Mouse (Mus musculus) liver, adult 2 months (tissue): ENCODE measurements around the gene Chn2. TPM values are rescaled to one million over a fixed set of nuclear protein-coding genes. Genes with fewer than 3 reads are reported as not detected.

Source experiments
- DNase-seq: peaks from one replicate; pipeline ENCODE4 v3.0.0-alpha.2; 2011; ENCODE audit warnings: low read depth, low spot score; ENCODE audit errors: extremely low read depth
- H3K27ac ChIP-seq: fragments of 200-500 bp; replicated peaks from 2 replicates; pipeline ENCODE4 v1.5.1; 2012; ENCODE audit warnings: low read depth, mild to moderate bottlenecking, control low read depth, inconsistent platforms, low read length; ENCODE audit not compliant: insufficient read depth
- H3K27me3 ChIP-seq: fragments of 200-500 bp; 2 replicates; pipeline ENCODE4 v1.6.1; 2012; ENCODE audit warnings: mild to moderate bottlenecking, moderate library complexity, low read length, inconsistent platforms; ENCODE audit not compliant: control insufficient read depth, insufficient read depth
- H3K36me3 ChIP-seq: fragments of 200-500 bp; 2 replicates; pipeline ENCODE4 v1.6.1; 2012; ENCODE audit warnings: low read length, inconsistent platforms; ENCODE audit not compliant: control insufficient read depth, insufficient read depth
- H3K4me1 ChIP-seq: fragments of 200-500 bp; 2 replicates; pipeline ENCODE4 v1.6.1; 2011; ENCODE audit warnings: low read length; ENCODE audit not compliant: control insufficient read depth, insufficient read depth
- H3K4me3 ChIP-seq: fragments of 200-500 bp; 2 replicates; pipeline ENCODE4 v1.5.1; 2011; ENCODE audit warnings: low read depth, mild to moderate bottlenecking, control low read depth, low read length, moderate library complexity; ENCODE audit not compliant: insufficient read depth
- H3K79me2 ChIP-seq: fragments of 200-500 bp; 2 replicates; pipeline ENCODE4 v1.6.1; 2012; ENCODE audit warnings: inconsistent platforms, mild to moderate bottlenecking, low read length, moderate library complexity; ENCODE audit not compliant: control insufficient read depth, insufficient read depth
- H3K9ac ChIP-seq: fragments of 200-500 bp; 2 replicates; pipeline ENCODE4 v1.6.1; 2012; ENCODE audit warnings: low read depth, mild to moderate bottlenecking, control low read depth, inconsistent platforms, low read length
- CTCF ChIP-seq: fragments of 200-500 bp; IDR thresholded peaks from 2 replicates; pipeline ENCODE4 v1.5.1; 2011; ENCODE audit warnings: low read depth, low read length, control low read depth
- POLR2A ChIP-seq: fragments of 200-500 bp; IDR thresholded peaks from 2 replicates; pipeline ENCODE4 v1.6.1; 2011; ENCODE audit warnings: low read length, control low read depth; ENCODE audit not compliant: insufficient read depth; ENCODE audit errors: extremely low read depth
- WGBS: fragments of 180-500 bp; shearing (Covaris S2); methylation state at CpG from one replicate; pipeline ENCODE4 v1.1.7; 2018; 5-methylcytosine and 5-hydroxymethylcytosine counted together
- polyA plus RNA-seq: library from polyadenylated mRNA; depleted of rRNA; stranded (reverse); fragments of >200 nt; gene quantifications from 2 replicates; pipeline ENCODE4 v1.2.3, GENCODE M21; 2012
- total RNA-seq: library from RNA; depleted of rRNA; stranded (reverse); fragments of >200 nt; gene quantifications from 2 replicates; pipeline ENCODE4 v1.2.3, GENCODE M21; 2014

Chn2 gene
- total and polyA plus RNA-seq, 2 experiments = 37.3 to 46.2 TPM

GRCm38 (mm10) chr6:54158317-54158716, 119.0 kb downstream of the Chn2 start:
- Histone ChIP-seq H3K79me2 (peaks cover 27% of the 10 kb centered on the region; the same call in 1 of the 2 replicates), H3K27me3 (no peaks in the 10 kb centered on the region), H3K36me3 (no peaks in the 10 kb centered on the region), H3K27ac (no peak overlapping the region), H3K4me1 (peaks cover 2% of the 10 kb centered on the region; the same call in 1 of the 2 replicates), H3K9ac (no peak overlapping the region), H3K4me3 (no peak overlapping the region)
- WGBS = 55% methylated on average over 3 of the region's 3 CpGs
- TF ChIP-seq POLR2A = no peak
- no peak for TF ChIP-seq CTCF
- DNase-seq = no peak

- Histone ChIP-seq H3K79me2 (peaks cover 16% of the 10 kb centered on the region; the same call in 1 of the 2 replicates), H3K4me3 (no peak overlapping the region), H3K4me1 (peaks cover 2% of the 10 kb centered on the region; the same call in 1 of the 2 replicates), H3K27me3 (no peaks in the 10 kb centered on the region), H3K9ac (no peak overlapping the region), H3K27ac (no peak overlapping the region), H3K36me3 (no peaks in the 10 kb centered on the region)
- 100% methylated on average over 3 of the region's 3 CpGs for WGBS
- TF ChIP-seq POLR2A (no peak), CTCF (no peak)
- no peak for DNase-seq
Observed at GRCm38 (mm10) chr6:54160677-54161076, 121.3 kb downstream of the Chn2 start.

- 93% methylated on average over 3 of the region's 3 CpGs for WGBS
- no peak for DNase-seq
- Histone ChIP-seq H3K4me3 (no peak overlapping the region), H3K36me3 (no peaks in the 10 kb centered on the region), H3K9ac (no peak overlapping the region), H3K27me3 (no peaks in the 10 kb centered on the region), H3K27ac (no peak overlapping the region), H3K79me2 (peaks cover 19% of the 10 kb centered on the region; the same call in 1 of the 2 replicates), H3K4me1 (peaks cover 2% of the 10 kb centered on the region; the same call in 1 of the 2 replicates)
- TF ChIP-seq POLR2A (no peak), CTCF (no peak)
Observed at GRCm38 (mm10) chr6:54161246-54161645, 121.9 kb downstream of the Chn2 start.

- peak; percentile 54 for DNase-seq
- Histone ChIP-seq H3K27ac (no peak overlapping the region), H3K4me1 (peaks cover 2% of the 10 kb centered on the region; the same call in 1 of the 2 replicates), H3K79me2 (peaks cover 15% of the 10 kb centered on the region; the same call in 1 of the 2 replicates), H3K9ac (no peak overlapping the region), H3K36me3 (no peaks in the 10 kb centered on the region), H3K4me3 (no peak overlapping the region), H3K27me3 (no peaks in the 10 kb centered on the region)
- WGBS = 60% methylated on average over 5 of the region's 5 CpGs
- TF ChIP-seq POLR2A (no peak), CTCF (no peak)
Observed at GRCm38 (mm10) chr6:54162321-54162720, 123.0 kb downstream of the Chn2 start.

GRCm38 (mm10) chr6:54162786-54163185, 123.4 kb downstream of the Chn2 start:
- 89% methylated on average over 9 of the region's 9 CpGs for WGBS
- Histone ChIP-seq H3K27me3 (no peaks in the 10 kb centered on the region), H3K36me3 (no peaks in the 10 kb centered on the region), H3K27ac (no peak overlapping the region), H3K79me2 (peaks cover 15% of the 10 kb centered on the region; the same call in 1 of the 2 replicates), H3K4me3 (no peak overlapping the region), H3K9ac (no peak overlapping the region), H3K4me1 (peaks cover 2% of the 10 kb centered on the region; the same call in 1 of the 2 replicates)
- no peak for TF ChIP-seq POLR2A
- TF ChIP-seq CTCF = no peak
- DNase-seq = no peak

- TF ChIP-seq POLR2A (no peak), CTCF (no peak)
- no peak for DNase-seq
- no peaks in the 10 kb centered on the region for H3K36me3 ChIP-seq
- H3K9ac ChIP-seq = no peak overlapping the region
- no peak overlapping the region for H3K4me3 ChIP-seq
- H3K27me3 ChIP-seq = no peaks in the 10 kb centered on the region
- no peak overlapping the region for H3K27ac ChIP-seq
- peaks cover 2% of the 10 kb centered on the region; the same call in 1 of the 2 replicates for H3K4me1 ChIP-seq
- peaks cover 15% of the 10 kb centered on the region; the same call in 1 of the 2 replicates for H3K79me2 ChIP-seq
Observed at GRCm38 (mm10) chr6:54163702-54164101, 124.3 kb downstream of the Chn2 start.
